Mouse (Mus musculus) midbrain, embryonic 11.5 days (tissue): ENCODE measurements around the gene Ttc7. TPM values are rescaled to one million over a fixed set of nuclear protein-coding genes. Genes with fewer than 3 reads are reported as not detected.

Experiments used
- ATAC-seq: fragments of 200-750 bp; cut with Nextera tagmentation; 2 replicates; pipeline ENCODE4 v1.8.0; 2017; ENCODE audit warnings: moderate TSS enrichment, moderate library complexity; ENCODE audit not compliant: low FRiP score
- DNase-seq: peaks from one replicate; pipeline ENCODE4 v3.0.0; 2015; ENCODE audit warnings: low spot score; ENCODE audit errors: missing footprints
- H3K27ac ChIP-seq: fragments of 300-500 bp; sonication (generic); 2 replicates; pipeline ENCODE4 v1.5.1; 2014; ENCODE audit warnings: low read depth, low read length
- H3K27me3 ChIP-seq: fragments of 300-500 bp; sonication (generic); 2 replicates; pipeline ENCODE4 v1.6.1; 2014; ENCODE audit warnings: mild to moderate bottlenecking, low read length, moderate library complexity, mixed read lengths; ENCODE audit not compliant: control insufficient read depth, insufficient read depth
- H3K36me3 ChIP-seq: fragments of 300-500 bp; sonication (generic); 2 replicates; pipeline ENCODE4 v1.6.1; 2014; ENCODE audit warnings: mild to moderate bottlenecking, low read length, moderate library complexity, mixed read lengths; ENCODE audit not compliant: control insufficient read depth, insufficient read depth
- H3K4me1 ChIP-seq: fragments of 300-500 bp; sonication (generic); 2 replicates; pipeline ENCODE4 v1.6.1; 2014; ENCODE audit warnings: low read length; ENCODE audit not compliant: control insufficient read depth, insufficient read depth
- H3K4me2 ChIP-seq: fragments of 300-500 bp; sonication (generic); 2 replicates; pipeline ENCODE4 v1.6.1; 2014; ENCODE audit warnings: mild to moderate bottlenecking, moderate library complexity
- H3K4me3 ChIP-seq: fragments of 300-500 bp; sonication (generic); 2 replicates; pipeline ENCODE4 v1.5.1; 2014; ENCODE audit warnings: low read depth, low read length
- H3K9ac ChIP-seq: fragments of 300-500 bp; sonication (generic); 2 replicates; pipeline ENCODE4 v1.6.1; 2014; ENCODE audit warnings: low read length
- H3K9me3 ChIP-seq: fragments of 300-500 bp; sonication (generic); 2 replicates; pipeline ENCODE4 v1.6.1; 2016; ENCODE audit warnings: low read length; ENCODE audit not compliant: control insufficient read depth
- WGBS: fragments of 180-500 bp; shearing (Covaris S2); extraction: QIAGEN DNeasy Blood & Tissue Kit; methylation state at CpG from one replicate; pipeline ENCODE4 v1.1.7; 2014; 5-methylcytosine and 5-hydroxymethylcytosine counted together
- polyA plus RNA-seq: library from polyadenylated mRNA; unstranded; fragments of >200 nt; fragmentation: Nextera tagmentation; extraction: Ambion mirVana; gene quantifications from 2 replicates; pipeline ENCODE4 v1.2.1, GENCODE M21; 2014

The Ttc7 gene
- polyA plus RNA-seq, 1 experiment from 2014 or later, result 3.0 TPM

- H3K27me3 ChIP-seq, result no peaks in the 10 kb centered on the region
- 83% methylated on average over 7 of the region's 7 CpGs for WGBS
- H3K4me1 ChIP-seq, result no peaks in the 10 kb centered on the region
- DNase-seq (no peak), ATAC-seq (no peak)
- H3K9me3 ChIP-seq, result no peaks in the 10 kb centered on the region
- H3K4me3 ChIP-seq, result no peak overlapping the region
- H3K36me3 ChIP-seq, result no peaks in the 10 kb centered on the region
- H3K9ac ChIP-seq, result no peak overlapping the region
- no peak overlapping the region for H3K4me2 ChIP-seq
- no peak overlapping the region for H3K27ac ChIP-seq
These were observed 108.6 kb downstream of the Ttc7 start for GRCm38 (mm10) chr17:87391242-87391641.

GRCm38 (mm10) chr17:87397088-87397487, 114.4 kb downstream of the Ttc7 start:
- no peaks in the 10 kb centered on the region for H3K27me3 ChIP-seq
- H3K9ac ChIP-seq, result no peak overlapping the region
- H3K4me3 ChIP-seq, result no peak overlapping the region
- H3K36me3 ChIP-seq, result no peaks in the 10 kb centered on the region
- 71% methylated on average over 11 of the region's 11 CpGs for WGBS
- ATAC-seq (no peak), DNase-seq (peak; percentile 31)
- H3K27ac ChIP-seq, result no peak overlapping the region
- H3K4me1 ChIP-seq, result 0 out of 2 replicates have a peak, but pooled peaks cover 2% of the 10 kb centered on the region
- H3K9me3 ChIP-seq, result no peaks in the 10 kb centered on the region
- no peak overlapping the region for H3K4me2 ChIP-seq

- Histone ChIP-seq H3K4me3 (no peak overlapping the region), H3K4me2 (no peak overlapping the region), H3K4me1 (0 out of 2 replicates have a peak, but pooled peaks cover 2% of the 10 kb centered on the region), H3K9ac (no peak overlapping the region), H3K36me3 (no peaks in the 10 kb centered on the region), H3K9me3 (no peaks in the 10 kb centered on the region), H3K27me3 (no peaks in the 10 kb centered on the region), H3K27ac (no peak overlapping the region)
- ATAC-seq (no peak), DNase-seq (no peak)
- WGBS, result 92% methylated on average over 11 of the region's 11 CpGs
These were observed 119.8 kb downstream of the Ttc7 start for GRCm38 (mm10) chr17:87402444-87402843.

- WGBS, result 74% methylated on average over 4 of the region's 4 CpGs
- Histone ChIP-seq H3K27ac (no peak overlapping the region), H3K27me3 (no peaks in the 10 kb centered on the region), H3K9ac (no peak overlapping the region), H3K4me1 (0 out of 2 replicates have a peak, but pooled peaks cover 2% of the 10 kb centered on the region), H3K4me3 (no peak overlapping the region), H3K9me3 (no peaks in the 10 kb centered on the region), H3K4me2 (no peak overlapping the region), H3K36me3 (no peaks in the 10 kb centered on the region)
- ATAC-seq, result no peak
- no peak for DNase-seq
These were observed 120.8 kb downstream of the Ttc7 start for GRCm38 (mm10) chr17:87403462-87403861.

- DNase-seq (peak; percentile 75), ATAC-seq (no peak)
- Histone ChIP-seq H3K4me1 (no peaks in the 10 kb centered on the region), H3K4me3 (no peak overlapping the region), H3K4me2 (no peak overlapping the region), H3K27ac (no peak overlapping the region), H3K36me3 (no peaks in the 10 kb centered on the region), H3K9me3 (no peaks in the 10 kb centered on the region), H3K27me3 (no peaks in the 10 kb centered on the region), H3K9ac (no peak overlapping the region)
- WGBS, result 78% methylated on average over 11 of the region's 11 CpGs
These were observed 122.9 kb downstream of the Ttc7 start for GRCm38 (mm10) chr17:87405576-87405975.

- Histone ChIP-seq H3K4me2 (no peak overlapping the region), H3K27me3 (no peaks in the 10 kb centered on the region), H3K36me3 (no peaks in the 10 kb centered on the region), H3K9me3 (no peaks in the 10 kb centered on the region), H3K27ac (no peak overlapping the region), H3K4me3 (no peak overlapping the region), H3K4me1 (no peaks in the 10 kb centered on the region), H3K9ac (no peak overlapping the region)
- WGBS, result 83% methylated on average over 4 of the region's 4 CpGs
- ATAC-seq (no peak), DNase-seq (no peak)
These were observed 124.0 kb downstream of the Ttc7 start for GRCm38 (mm10) chr17:87406646-87407045.

- Histone ChIP-seq H3K4me2 (no peak overlapping the region), H3K36me3 (no peaks in the 10 kb centered on the region), H3K4me1 (no peaks in the 10 kb centered on the region), H3K27me3 (no peaks in the 10 kb centered on the region), H3K4me3 (no peak overlapping the region), H3K9me3 (no peaks in the 10 kb centered on the region), H3K9ac (no peak overlapping the region), H3K27ac (no peak overlapping the region)
- DNase-seq (peak; percentile 8), ATAC-seq (no peak)
- WGBS, result 83% methylated on average over 7 of the region's 7 CpGs
These were observed 135.4 kb downstream of the Ttc7 start for GRCm38 (mm10) chr17:87418082-87418481.

GRCm38 (mm10) chr17:87427511-87427910, 144.8 kb downstream of the Ttc7 start, which contains the start of gene Stpg4:
Gene Stpg4, minus strand, starts transcription at chr17:87427741.
- peak; percentile 52; the same call in 1 of the 2 replicates for ATAC-seq
- H3K36me3 ChIP-seq, result peaks cover 10% of the 10 kb centered on the region
- H3K9ac ChIP-seq, result no peak within 1 kb of the TSS

GRCm38 (mm10) chr17:87429431-87429830, 146.7 kb downstream of the Ttc7 start:
- DNase-seq, result peak; percentile 79
- H3K27me3 ChIP-seq, result no peaks in the 10 kb centered on the region
- H3K9me3 ChIP-seq, result no peaks in the 10 kb centered on the region
- no peak overlapping the region for H3K27ac ChIP-seq
- peaks cover 3% of the 10 kb centered on the region; the same call in 1 of the 2 replicates for H3K4me1 ChIP-seq
- no peak overlapping the region for H3K9ac ChIP-seq
- no peak overlapping the region for H3K4me3 ChIP-seq
- ATAC-seq, result no peak
- 84% methylated on average over 3 of the region's 3 CpGs for WGBS
- H3K36me3 ChIP-seq, result peaks cover 20% of the 10 kb centered on the region
- no peak overlapping the region for H3K4me2 ChIP-seq

More at GRCm38 (mm10) chr17:87427511-87427910, 144.8 kb downstream of the Ttc7 start, which contains the start of gene Stpg4:
- Histone ChIP-seq H3K27ac (no peak within 1 kb of the TSS), H3K9me3 (no peaks in the 10 kb centered on the region), H3K4me3 (no peak within 1 kb of the TSS), H3K4me1 (peaks cover 3% of the 10 kb centered on the region; the same call in 1 of the 2 replicates), H3K4me2 (no peak within 1 kb of the TSS; the same call in 1 of the 2 replicates), H3K27me3 (no peaks in the 10 kb centered on the region)
- WGBS, result 45% methylated on average over 24 of the region's 24 CpGs
- no peak for DNase-seq
